Mouse (Mus musculus): ENCODE measurements around the gene Ahnak. TPM values are rescaled to one million over a fixed set of nuclear protein-coding genes. Genes with fewer than 3 reads are reported as not detected.
"Not testable (repeated sequence)": the region's sequence is repeated elsewhere in the genome, so short reads cannot be mapped to it uniquely, and the experiment has no call there.

Ahnak gene
- polyA plus RNA-seq, 1 experiment from 2014 or later: 4.9 TPM

DNA sequence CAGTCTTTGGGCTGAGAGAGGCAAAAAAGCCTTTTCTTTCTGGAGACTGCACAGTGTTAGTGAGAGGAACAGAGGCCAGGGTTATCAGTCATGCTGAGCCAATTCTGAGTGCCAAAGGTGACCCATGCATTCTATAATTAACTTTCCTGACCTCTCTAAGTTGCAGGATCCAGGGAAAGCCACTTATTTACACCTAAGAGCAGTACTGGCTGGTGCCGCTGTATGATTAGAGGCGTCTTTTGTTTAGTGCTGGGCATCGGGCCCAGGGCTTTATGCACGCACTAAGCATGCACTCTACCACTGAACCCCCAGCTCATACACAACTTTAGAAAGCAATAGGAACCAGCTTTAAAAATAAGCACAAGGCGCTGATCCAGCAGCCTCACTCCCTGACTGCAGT, 128.2 kb downstream of the Ahnak start:
- H3K27ac ChIP-seq: no peak overlapping the region
- H3K9ac ChIP-seq (replicated peaks): no peak overlapping the region
- H3K9me3 ChIP-seq: no peaks in the 10 kb centered on the region
- peaks cover 32% of the 10 kb centered on the region for H3K36me3 ChIP-seq
- no peaks in the 10 kb centered on the region for H3K27me3 ChIP-seq
- ATAC-seq: peak; percentile 72; the same call in 1 of the 2 replicates
- no peak overlapping the region for H3K4me3 ChIP-seq (replicated peaks)
- H3K4me2 ChIP-seq (replicated peaks): no peak overlapping the region
- H3K4me1 ChIP-seq (replicated peaks): no peaks in the 10 kb centered on the region
- 87% methylated on average over 5 of the region's 5 CpGs for WGBS

- ATAC-seq: no peak
- no peak overlapping the region for H3K9ac ChIP-seq (replicated peaks)
Measured at GRCm38 (mm10) chr19:9119655-9120425, 130.8 kb downstream of the Ahnak start.

GRCm38 (mm10) chr19:9122390-9122789, 133.3 kb downstream of the Ahnak start:
- H3K4me2 ChIP-seq (replicated peaks): no peak overlapping the region
- H3K9ac ChIP-seq (replicated peaks): no peak overlapping the region
- peaks cover 4% of the 10 kb centered on the region; the same call in 1 of the 2 replicates for H3K36me3 ChIP-seq
- H3K4me3 ChIP-seq (replicated peaks): no peak overlapping the region
- H3K27me3 ChIP-seq: no peaks in the 10 kb centered on the region
- H3K27ac ChIP-seq: no peak overlapping the region
- H3K4me1 ChIP-seq (replicated peaks): no peaks in the 10 kb centered on the region
- H3K9me3 ChIP-seq: no peaks in the 10 kb centered on the region
- WGBS: 94% methylated on average over 1 of the region's 1 CpGs
- ATAC-seq: no peak

More at GRCm38 (mm10) chr19:9119655-9120425, 130.8 kb downstream of the Ahnak start:
- H3K4me1 ChIP-seq (replicated peaks): no peaks in the 10 kb centered on the region
- 90% methylated on average over 3 of the region's 3 CpGs for WGBS
- no peaks in the 10 kb centered on the region for H3K27me3 ChIP-seq
- no peaks in the 10 kb centered on the region for H3K9me3 ChIP-seq
- H3K4me2 ChIP-seq (replicated peaks): no peak overlapping the region
- peaks cover 16% of the 10 kb centered on the region; the same call in 1 of the 2 replicates for H3K36me3 ChIP-seq
- H3K27ac ChIP-seq: no peak overlapping the region
- H3K4me3 ChIP-seq (replicated peaks): no peak overlapping the region

- not testable (repeated sequence) for H3K27ac ChIP-seq; H3K4me2 ChIP-seq (replicated peaks); H3K9ac ChIP-seq (replicated peaks); ATAC-seq; H3K9me3 ChIP-seq; H3K36me3 ChIP-seq; H3K4me1 ChIP-seq (replicated peaks); H3K27me3 ChIP-seq; H3K4me3 ChIP-seq (replicated peaks)
- WGBS: 96% methylated on average over 2 of the region's 2 CpGs
Measured at GRCm38 (mm10) chr19:9123986-9124385, 134.9 kb downstream of the Ahnak start.

Other genes with a start within 250 kb of the Ahnak start
- 2.2 and 2.5 TPM in 2 replicates for gene 1700092M07Rik, start 248.6 kb upstream of the Ahnak start, polyA plus RNA-seq (2015; fragmentation: Nextera tagmentation; extraction: Ambion mirVana)
- 121 and 127 TPM in 2 replicates for gene Stx5a, start 247.9 kb upstream of the Ahnak start, polyA plus RNA-seq (2015; fragmentation: Nextera tagmentation; extraction: Ambion mirVana)
- 195 and 206 TPM in 2 replicates for gene Nxf1, start 232.2 kb upstream of the Ahnak start, polyA plus RNA-seq (2015; fragmentation: Nextera tagmentation; extraction: Ambion mirVana)
- 264 and 280 TPM in 2 replicates for gene Tmem223, start 218.3 kb upstream of the Ahnak start, polyA plus RNA-seq (2015; fragmentation: Nextera tagmentation; extraction: Ambion mirVana)
- gene Tmem179b, start 214.8 kb upstream of the Ahnak start, polyA plus RNA-seq (2015; fragmentation: Nextera tagmentation; extraction: Ambion mirVana): 35.8 and 38.1 TPM in 2 replicates
- 28.8 and 30.5 TPM in 2 replicates for gene Taf6l, start 202.9 kb upstream of the Ahnak start, polyA plus RNA-seq (2015; fragmentation: Nextera tagmentation; extraction: Ambion mirVana)
- gene Polr2g, start 190.7 kb upstream of the Ahnak start, polyA plus RNA-seq (2015; fragmentation: Nextera tagmentation; extraction: Ambion mirVana): 163 and 164 TPM in 2 replicates
- 8.1 and 8.3 TPM in 2 replicates for gene Zbtb3, start 186.7 kb upstream of the Ahnak start, polyA plus RNA-seq (2015; fragmentation: Nextera tagmentation; extraction: Ambion mirVana)
- gene Ttc9c, start 170.0 kb upstream of the Ahnak start, polyA plus RNA-seq (2015; fragmentation: Nextera tagmentation; extraction: Ambion mirVana): 66.1 and 70.3 TPM in 2 replicates
- 6.1 and 6.4 TPM in 2 replicates for gene Hnrnpul2, start 169.3 kb upstream of the Ahnak start, polyA plus RNA-seq (2015; fragmentation: Nextera tagmentation; extraction: Ambion mirVana)
- not detected in 2 replicates for gene AC129217.1, start 159.5 kb upstream of the Ahnak start, polyA plus RNA-seq (2015; fragmentation: Nextera tagmentation; extraction: Ambion mirVana)
- gene Bscl2, start 151.8 kb upstream of the Ahnak start, polyA plus RNA-seq (2015; fragmentation: Nextera tagmentation; extraction: Ambion mirVana): 78.9 and 83.7 TPM in 2 replicates
- 310 and 338 TPM in 2 replicates for gene Gng3, start 150.1 kb upstream of the Ahnak start, polyA plus RNA-seq (2015; fragmentation: Nextera tagmentation; extraction: Ambion mirVana)
- gene Lrrn4cl, start 138.5 kb upstream of the Ahnak start, polyA plus RNA-seq (2015; fragmentation: Nextera tagmentation; extraction: Ambion mirVana): 0.23 and 0.62 TPM in 2 replicates
- 167 and 168 TPM in 2 replicates for gene Ubxn1, start 117.8 kb upstream of the Ahnak start, polyA plus RNA-seq (2015; fragmentation: Nextera tagmentation; extraction: Ambion mirVana)
- 66.5 and 71.5 TPM in 2 replicates for gene Uqcc3, start 108.4 kb upstream of the Ahnak start, polyA plus RNA-seq (2015; fragmentation: Nextera tagmentation; extraction: Ambion mirVana)
- 61.5 and 61.8 TPM in 2 replicates for gene Lbhd1, start 105.6 kb upstream of the Ahnak start, polyA plus RNA-seq (2015; fragmentation: Nextera tagmentation; extraction: Ambion mirVana)
- not detected in 2 replicates for gene Gm49403, start 105.4 kb upstream of the Ahnak start, polyA plus RNA-seq (2015; fragmentation: Nextera tagmentation; extraction: Ambion mirVana)
- gene 1810009A15Rik, start 100.4 kb upstream of the Ahnak start, polyA plus RNA-seq (2015; fragmentation: Nextera tagmentation; extraction: Ambion mirVana): 56.1 and 70.3 TPM in 2 replicates
- gene Gm49416, start 100.4 kb upstream of the Ahnak start, polyA plus RNA-seq (2015; fragmentation: Nextera tagmentation; extraction: Ambion mirVana): 0.54 TPM in 1 of 2 replicates, not detected in the other
- gene Ints5, start 96.3 kb upstream of the Ahnak start, polyA plus RNA-seq (2015; fragmentation: Nextera tagmentation; extraction: Ambion mirVana): 34.8 and 38.9 TPM in 2 replicates
- 96.8 and 99.8 TPM in 2 replicates for gene Ganab, start 91.2 kb upstream of the Ahnak start, polyA plus RNA-seq (2015; fragmentation: Nextera tagmentation; extraction: Ambion mirVana)
- 82.2 and 89.5 TPM in 2 replicates for gene B3gat3, start 68.9 kb upstream of the Ahnak start, polyA plus RNA-seq (2015; fragmentation: Nextera tagmentation; extraction: Ambion mirVana)
- 1.9 and 2.4 TPM in 2 replicates for gene Rom1, start 59.9 kb upstream of the Ahnak start, polyA plus RNA-seq (2015; fragmentation: Nextera tagmentation; extraction: Ambion mirVana)
- 8.7 and 9.2 TPM in 2 replicates for gene Eml3, start 59.7 kb upstream of the Ahnak start, polyA plus RNA-seq (2015; fragmentation: Nextera tagmentation; extraction: Ambion mirVana)
- 149 and 153 TPM in 2 replicates for gene Mta2, start 47.4 kb upstream of the Ahnak start, polyA plus RNA-seq (2015; fragmentation: Nextera tagmentation; extraction: Ambion mirVana)
- 32.4 and 32.6 TPM in 2 replicates for gene Tut1, start 35.4 kb upstream of the Ahnak start, polyA plus RNA-seq (2015; fragmentation: Nextera tagmentation; extraction: Ambion mirVana)
- gene Eef1g, start 22.2 kb upstream of the Ahnak start, polyA plus RNA-seq (2015; fragmentation: Nextera tagmentation; extraction: Ambion mirVana): 334 and 335 TPM in 2 replicates
- gene Scgb1a1, start 98.7 kb downstream of the Ahnak start, polyA plus RNA-seq (2015; fragmentation: Nextera tagmentation; extraction: Ambion mirVana): not detected in 2 replicates
- gene Asrgl1, start 146.4 kb downstream of the Ahnak start, polyA plus RNA-seq (2015; fragmentation: Nextera tagmentation; extraction: Ambion mirVana): 13.6 and 17.2 TPM in 2 replicates